Mouse (Mus musculus): Measurements from ENCODE around the gene Kifc3. TPM values are rescaled to one million over a fixed set of nuclear protein-coding genes. Genes with fewer than 3 reads are reported as not detected.

Gene Kifc3
- polyA plus RNA-seq, 1 experiment from 2014 or later, result 17.9 TPM

GRCm38 (mm10) chr8:95156108-95156507, 46.5 kb downstream of the Kifc3 start:
- Histone ChIP-seq H3K4me1 (0 out of 2 replicates have a peak, but pooled peaks cover 7% of the 10 kb centered on the region), H3K4me2 (replicated peaks) (no peak overlapping the region), H3K9ac (no peak overlapping the region), H3K27ac (replicated peaks) (no peak overlapping the region), H3K27me3 (no peaks in the 10 kb centered on the region), H3K4me3 (replicated peaks) (no peak overlapping the region), H3K36me3 (no peaks in the 10 kb centered on the region), H3K9me3 (replicated peaks) (no peaks in the 10 kb centered on the region)
- 71% methylated on average over 6 of the region's 6 CpGs for WGBS
- ATAC-seq (ENCODE audit: insufficient number of reproducible peaks, low FRiP score, low TSS enrichment, low read depth), result no peak

GRCm38 (mm10) chr8:95155361-95155760, 47.3 kb downstream of the Kifc3 start:
- ATAC-seq (ENCODE audit: insufficient number of reproducible peaks, low FRiP score, low TSS enrichment, low read depth), result no peak
- Histone ChIP-seq H3K36me3 (no peaks in the 10 kb centered on the region), H3K4me2 (replicated peaks) (no peak overlapping the region), H3K27ac (replicated peaks) (no peak overlapping the region), H3K4me3 (replicated peaks) (no peak overlapping the region), H3K4me1 (0 out of 2 replicates have a peak, but pooled peaks cover 7% of the 10 kb centered on the region), H3K27me3 (no peaks in the 10 kb centered on the region), H3K9ac (no peak overlapping the region), H3K9me3 (replicated peaks) (no peaks in the 10 kb centered on the region)
- 88% methylated on average over 5 of the region's 5 CpGs for WGBS

- no peaks in the 10 kb centered on the region for H3K36me3 ChIP-seq
- H3K4me1 ChIP-seq, result 0 out of 2 replicates have a peak, but pooled peaks cover 7% of the 10 kb centered on the region
- no peak overlapping the region for H3K9ac ChIP-seq
- H3K4me2 ChIP-seq (replicated peaks), result no peak overlapping the region
- no peak overlapping the region for H3K4me3 ChIP-seq (replicated peaks)
- ATAC-seq (ENCODE audit: insufficient number of reproducible peaks, low FRiP score, low TSS enrichment, low read depth), result no peak
- no peak overlapping the region for H3K27ac ChIP-seq (replicated peaks)
- no peaks in the 10 kb centered on the region for H3K27me3 ChIP-seq
- WGBS, result 45% methylated on average over 6 of the region's 6 CpGs
- no peaks in the 10 kb centered on the region for H3K9me3 ChIP-seq (replicated peaks)
Observed at GRCm38 (mm10) chr8:95154654-95155053, 48.0 kb downstream of the Kifc3 start.

- H3K27ac ChIP-seq (replicated peaks), result no peak overlapping the region
- no peaks in the 10 kb centered on the region for H3K9me3 ChIP-seq (replicated peaks)
- WGBS, result 82% methylated on average over 4 of the region's 4 CpGs
- 0 out of 2 replicates have a peak, but pooled peaks cover 7% of the 10 kb centered on the region for H3K4me1 ChIP-seq
- no peaks in the 10 kb centered on the region for H3K27me3 ChIP-seq
- H3K36me3 ChIP-seq, result no peaks in the 10 kb centered on the region
- no peak overlapping the region for H3K4me2 ChIP-seq (replicated peaks)
- no peak for ATAC-seq (ENCODE audit: insufficient number of reproducible peaks, low FRiP score, low TSS enrichment, low read depth)
- H3K9ac ChIP-seq, result no peak overlapping the region
- H3K4me3 ChIP-seq (replicated peaks), result no peak overlapping the region
Observed at GRCm38 (mm10) chr8:95154056-95154455, 48.6 kb downstream of the Kifc3 start.

- no peaks in the 10 kb centered on the region for H3K36me3 ChIP-seq
- no peak overlapping the region for H3K4me3 ChIP-seq (replicated peaks)
- no peaks in the 10 kb centered on the region for H3K9me3 ChIP-seq (replicated peaks)
- 0 out of 2 replicates have a peak, but pooled peaks cover 7% of the 10 kb centered on the region for H3K4me1 ChIP-seq
- no peaks in the 10 kb centered on the region for H3K27me3 ChIP-seq
- ATAC-seq (ENCODE audit: insufficient number of reproducible peaks, low FRiP score, low TSS enrichment, low read depth), result no peak
- H3K9ac ChIP-seq, result no peak overlapping the region
- H3K27ac ChIP-seq (replicated peaks), result no peak overlapping the region
- 80% methylated on average over 3 of the region's 3 CpGs for WGBS
- no peak overlapping the region for H3K4me2 ChIP-seq (replicated peaks)
Observed at GRCm38 (mm10) chr8:95150608-95151007, 52.0 kb downstream of the Kifc3 start.

- H3K4me3 ChIP-seq (replicated peaks), result no peak overlapping the region
- H3K4me2 ChIP-seq (replicated peaks), result no peak overlapping the region
- no peak for ATAC-seq (ENCODE audit: insufficient number of reproducible peaks, low FRiP score, low TSS enrichment, low read depth)
- no peaks in the 10 kb centered on the region for H3K9me3 ChIP-seq (replicated peaks)
- no peaks in the 10 kb centered on the region for H3K36me3 ChIP-seq
- H3K27me3 ChIP-seq, result no peaks in the 10 kb centered on the region
- H3K27ac ChIP-seq (replicated peaks), result no peak overlapping the region
- no peak overlapping the region for H3K9ac ChIP-seq
- 0 out of 2 replicates have a peak, but pooled peaks cover under 1% of the 10 kb centered on the region for H3K4me1 ChIP-seq
- WGBS, result 48% methylated on average over 10 of the region's 10 CpGs
Observed at GRCm38 (mm10) chr8:95149426-95149825, 53.2 kb downstream of the Kifc3 start.

- Histone ChIP-seq H3K36me3 (no peaks in the 10 kb centered on the region), H3K9me3 (replicated peaks) (no peaks in the 10 kb centered on the region), H3K4me2 (replicated peaks) (no peak overlapping the region), H3K4me3 (replicated peaks) (no peak overlapping the region), H3K27me3 (no peaks in the 10 kb centered on the region), H3K27ac (replicated peaks) (no peak overlapping the region), H3K9ac (no peak overlapping the region), H3K4me1 (peaks cover 14% of the 10 kb centered on the region)
- 91% methylated on average over 5 of the region's 5 CpGs for WGBS
- ATAC-seq (ENCODE audit: insufficient number of reproducible peaks, low FRiP score, low TSS enrichment, low read depth), result no peak
Observed at GRCm38 (mm10) chr8:95146846-95147245, 55.8 kb downstream of the Kifc3 start.

GRCm38 (mm10) chr8:95146044-95146745, 56.4 kb downstream of the Kifc3 start:
- Histone ChIP-seq H3K4me2 (replicated peaks) (no peak overlapping the region), H3K27me3 (no peaks in the 10 kb centered on the region), H3K9me3 (replicated peaks) (no peaks in the 10 kb centered on the region), H3K36me3 (no peaks in the 10 kb centered on the region), H3K27ac (replicated peaks) (no peak overlapping the region), H3K4me3 (replicated peaks) (no peak overlapping the region), H3K4me1 (peaks cover 21% of the 10 kb centered on the region), H3K9ac (no peak overlapping the region)
- ATAC-seq (ENCODE audit: insufficient number of reproducible peaks, low FRiP score, low TSS enrichment, low read depth), result no peak
- WGBS, result 76% methylated on average over 2 of the region's 2 CpGs

GRCm38 (mm10) chr8:95144631-95145015, 58.0 kb downstream of the Kifc3 start:
- H3K4me3 ChIP-seq (replicated peaks), result no peak overlapping the region
- H3K9me3 ChIP-seq (replicated peaks), result no peaks in the 10 kb centered on the region
- no peak overlapping the region for H3K27ac ChIP-seq (replicated peaks)
- peaks cover 29% of the 10 kb centered on the region for H3K4me1 ChIP-seq
- no peaks in the 10 kb centered on the region for H3K36me3 ChIP-seq
- no peak for ATAC-seq (ENCODE audit: insufficient number of reproducible peaks, low FRiP score, low TSS enrichment, low read depth)
- 56% methylated on average over 2 of the region's 2 CpGs for WGBS
- H3K27me3 ChIP-seq, result no peaks in the 10 kb centered on the region
- no peak overlapping the region for H3K4me2 ChIP-seq (replicated peaks)
- H3K9ac ChIP-seq, result no peak overlapping the region

- ATAC-seq (ENCODE audit: insufficient number of reproducible peaks, low FRiP score, low TSS enrichment, low read depth), result no peak
- Histone ChIP-seq H3K9me3 (replicated peaks) (no peaks in the 10 kb centered on the region), H3K27ac (replicated peaks) (no peak overlapping the region), H3K4me1 (peaks cover 31% of the 10 kb centered on the region), H3K4me3 (replicated peaks) (no peak overlapping the region), H3K36me3 (no peaks in the 10 kb centered on the region), H3K4me2 (replicated peaks) (no peak overlapping the region), H3K9ac (no peak overlapping the region), H3K27me3 (no peaks in the 10 kb centered on the region)
- WGBS, result 71% methylated on average over 6 of the region's 6 CpGs
Observed at GRCm38 (mm10) chr8:95143805-95144630, 58.6 kb downstream of the Kifc3 start.

- 26% methylated on average over 17 of the region's 17 CpGs for WGBS
- Histone ChIP-seq H3K27me3 (no peaks in the 10 kb centered on the region), H3K9ac (no peak overlapping the region), H3K27ac (replicated peaks) (peak overlapping the region; percentile 29), H3K4me2 (replicated peaks) (peak overlapping the region; percentile 92), H3K36me3 (no peaks in the 10 kb centered on the region), H3K4me1 (peaks cover 39% of the 10 kb centered on the region), H3K9me3 (replicated peaks) (no peaks in the 10 kb centered on the region), H3K4me3 (replicated peaks) (peak overlapping the region; percentile 55)
- 0 out of 2 replicates have a peak, but pooled peaks have one; percentile 1 for ATAC-seq (ENCODE audit: insufficient number of reproducible peaks, low FRiP score, low TSS enrichment, low read depth)
Observed at GRCm38 (mm10) chr8:95142985-95143804, 59.4 kb downstream of the Kifc3 start.
